Mouse (Mus musculus): ENCODE results near the gene Krtap5-3. TPM values are rescaled to one million over a fixed set of nuclear protein-coding genes. Genes with fewer than 3 reads are reported as not detected.

Krtap5-3 gene
- polyA plus RNA-seq (2012), result not detected in 2 replicates

GRCm38 (mm10) chr7:142201064-142201463 is at the start of gene Krtap5-3:
Gene Krtap5-3 (plus strand): TSS chr7:142201364.

DNA sequence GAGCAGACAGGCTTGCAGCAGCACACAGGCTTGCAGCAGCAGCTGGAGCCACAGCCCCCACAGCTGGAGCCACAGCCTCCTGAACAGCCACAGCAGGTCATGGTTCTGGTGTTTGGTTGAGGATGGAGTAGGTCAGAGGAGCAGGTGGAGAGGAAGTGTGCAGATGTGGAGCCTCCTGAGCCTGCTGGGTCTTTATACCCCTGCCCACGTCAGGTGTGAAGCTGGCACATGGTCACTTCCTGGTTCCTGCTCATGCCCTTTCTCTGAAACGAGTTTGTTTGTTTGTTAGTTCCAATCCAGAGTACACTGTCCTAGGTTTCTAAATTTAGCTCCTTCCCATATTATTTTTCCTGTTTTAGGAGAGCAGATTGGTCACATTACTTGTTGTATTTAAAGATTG is 44.2 kb upstream of the Krtap5-3 start, which contains the start of gene Gm29735:
TSS of gene Gm29735 (minus strand) at position 101 of the 400 bp plus-strand sequence.

GRCm38 (mm10) chr7:142165639-142166038 is 35.5 kb upstream of the Krtap5-3 start, which contains the start of gene Gm4553:
Gene Gm4553 (minus strand): TSS chr7:142165739.

GRCm38 (mm10) chr7:142175905-142176304 is 25.3 kb upstream of the Krtap5-3 start, which contains the start of gene Krtap5-2:
Gene Krtap5-2 (minus strand): TSS chr7:142176005.

GRCm38 (mm10) chr7:142190289-142190688 is 10.9 kb upstream of the Krtap5-3 start, which contains the start of gene Gm10153:
Gene Gm10153 (minus strand): TSS chr7:142190389.

DNA sequence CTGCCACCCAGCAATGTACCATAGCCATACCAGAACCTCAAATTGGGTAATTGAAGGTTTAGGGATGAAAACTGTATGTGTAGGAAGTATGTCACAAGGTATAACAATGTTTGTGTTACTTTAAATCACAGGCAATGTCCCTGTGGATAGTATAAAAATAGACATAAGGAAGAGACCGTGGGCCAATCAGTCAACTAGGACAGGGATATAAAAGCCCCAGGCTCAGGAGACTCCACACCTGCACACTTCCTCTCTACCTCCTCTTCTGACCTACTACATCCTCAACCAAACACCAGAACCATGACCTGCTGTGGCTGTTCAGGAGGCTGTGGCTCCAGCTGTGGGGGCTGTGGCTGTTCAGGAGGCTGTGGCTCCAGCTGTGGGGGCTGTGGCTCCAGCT is 10.4 kb downstream of the Krtap5-3 start, which contains the start of gene Gm7579:
TSS of gene Gm7579 (plus strand) at position 301 of the 400 bp plus-strand sequence.

GRCm38 (mm10) chr7:142229871-142230270 is 28.7 kb downstream of the Krtap5-3 start, which contains the start of gene Krtap5-5:
Gene Krtap5-5 (minus strand): TSS chr7:142229971.

GRCm38 (mm10) chr7:142240978-142241377 is 39.8 kb downstream of the Krtap5-3 start, which contains the start of gene Gm40460:
Gene Gm40460 (minus strand): TSS chr7:142241078.

Other genes with a start within 250 kb of the Krtap5-3 start
- gene Mob2, start 140.3 kb upstream of the Krtap5-3 start, polyA plus RNA-seq (2012), result 51.7 TPM in 2 replicates
- 2.6 and 3.2 TPM in 2 replicates for gene Dusp8, start 105.5 kb upstream of the Krtap5-3 start, polyA plus RNA-seq (2012)
- gene Gm45618, start 80.6 kb upstream of the Krtap5-3 start, polyA plus RNA-seq (2012), result not detected in 2 replicates
- not detected in 2 replicates for gene Gm39115, start 65.3 kb upstream of the Krtap5-3 start, polyA plus RNA-seq (2012)
- not detected in 2 replicates for gene Gm45337, start 56.8 kb upstream of the Krtap5-3 start, polyA plus RNA-seq (2012)
- gene Gm29735, start 44.3 kb upstream of the Krtap5-3 start, polyA plus RNA-seq (2012), result not detected in 2 replicates
- gene Gm4553, start 35.6 kb upstream of the Krtap5-3 start, polyA plus RNA-seq (2012), result not detected in 2 replicates
- not detected in 2 replicates for gene Krtap5-2, start 25.4 kb upstream of the Krtap5-3 start, polyA plus RNA-seq (2012)
- gene Gm10153, start 11.0 kb upstream of the Krtap5-3 start, polyA plus RNA-seq (2012), result not detected in 2 replicates
- not detected in 2 replicates for gene Gm7579, start 10.5 kb downstream of the Krtap5-3 start, polyA plus RNA-seq (2012)
- not detected in 2 replicates for gene Krtap5-5, start 28.6 kb downstream of the Krtap5-3 start, polyA plus RNA-seq (2012)
- gene Gm40460, start 39.7 kb downstream of the Krtap5-3 start, polyA plus RNA-seq (2012), result not detected in 2 replicates
- gene Gm2431, start 57.0 kb downstream of the Krtap5-3 start, polyA plus RNA-seq (2012), result not detected in 2 replicates
- gene Gm4559, start 73.0 kb downstream of the Krtap5-3 start, polyA plus RNA-seq (2012), result not detected in 2 replicates
- not detected in 2 replicates for gene Krtap5-1, start 95.8 kb downstream of the Krtap5-3 start, polyA plus RNA-seq (2012)
- not detected in 2 replicates for gene Krtap5-4, start 102.2 kb downstream of the Krtap5-3 start, polyA plus RNA-seq (2012)
- gene Ifitm10, start 172.4 kb downstream of the Krtap5-3 start, polyA plus RNA-seq (2012), result 2.5 and 2.6 TPM in 2 replicates
- gene Gm49369, start 181.3 kb downstream of the Krtap5-3 start, polyA plus RNA-seq (2012), result 62.1 and 84.1 TPM in 2 replicates
- 77.7 and 82.6 TPM in 2 replicates for gene Ctsd, start 186.7 kb downstream of the Krtap5-3 start, polyA plus RNA-seq (2012)
- gene Syt8, start 233.5 kb downstream of the Krtap5-3 start, polyA plus RNA-seq (2012), result not detected in 2 replicates
- 3.8 and 4.9 TPM in 2 replicates for gene Tnni2, start 240.4 kb downstream of the Krtap5-3 start, polyA plus RNA-seq (2012)